Mouse (Mus musculus) testis, postnatal 14 days (tissue): ENCODE measurements around the gene Pax2.
"Not testable (repeated sequence)": the region's sequence is repeated elsewhere in the genome, so short reads cannot be mapped to it uniquely, and the experiment has no call there.

Experiments used
- DNase-seq: peaks from one replicate; pipeline ENCODE4 v3.0.0; 2021; ENCODE audit warnings: low spot score

Pax2 gene

DNA sequence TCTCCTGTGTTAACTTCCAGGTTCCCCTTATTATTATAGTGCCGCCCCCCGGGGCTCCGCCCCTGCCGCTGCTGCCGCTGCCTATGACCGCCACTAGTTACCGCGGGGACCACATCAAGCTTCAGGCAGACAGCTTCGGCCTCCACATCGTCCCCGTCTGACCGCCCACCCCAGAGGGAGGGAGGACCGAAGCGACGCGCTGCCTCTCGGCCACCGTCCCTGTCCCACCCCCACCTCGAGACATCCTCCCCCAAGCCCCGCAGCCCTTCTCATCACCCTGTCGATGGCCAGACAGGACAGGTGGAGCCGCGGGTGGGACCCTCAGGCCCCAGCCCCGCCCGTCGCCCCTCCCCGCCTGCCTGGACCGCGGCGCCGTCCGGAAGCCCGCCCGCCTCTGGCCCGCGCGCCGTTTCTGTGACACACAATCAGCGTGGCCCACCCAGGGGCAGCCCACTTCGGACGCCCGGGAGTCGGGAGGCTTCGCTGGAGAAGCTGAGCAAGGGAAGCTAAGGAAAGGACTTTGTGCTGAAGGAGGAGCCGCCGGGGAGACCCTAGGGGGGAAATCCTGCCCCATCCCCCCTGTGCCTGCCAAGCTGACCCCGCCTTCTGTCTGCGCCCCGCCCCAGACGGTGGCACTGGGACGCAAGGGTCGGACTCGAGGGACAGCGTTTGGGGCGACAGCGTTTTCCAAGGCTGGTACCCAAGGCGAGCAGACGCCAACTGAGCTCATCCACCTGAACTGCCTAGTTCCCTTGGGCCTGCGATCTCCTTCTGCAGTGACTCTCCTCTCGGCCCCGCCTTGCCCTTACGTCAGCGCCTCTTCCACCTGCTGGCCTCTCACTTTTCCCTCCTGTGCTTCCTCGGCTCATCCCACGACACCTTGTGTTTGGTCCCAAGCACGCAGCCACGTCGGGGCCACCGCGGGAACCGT, 80.4 kb downstream of the Pax2 start:
- peak; percentile 16 for DNase-seq

DNA sequence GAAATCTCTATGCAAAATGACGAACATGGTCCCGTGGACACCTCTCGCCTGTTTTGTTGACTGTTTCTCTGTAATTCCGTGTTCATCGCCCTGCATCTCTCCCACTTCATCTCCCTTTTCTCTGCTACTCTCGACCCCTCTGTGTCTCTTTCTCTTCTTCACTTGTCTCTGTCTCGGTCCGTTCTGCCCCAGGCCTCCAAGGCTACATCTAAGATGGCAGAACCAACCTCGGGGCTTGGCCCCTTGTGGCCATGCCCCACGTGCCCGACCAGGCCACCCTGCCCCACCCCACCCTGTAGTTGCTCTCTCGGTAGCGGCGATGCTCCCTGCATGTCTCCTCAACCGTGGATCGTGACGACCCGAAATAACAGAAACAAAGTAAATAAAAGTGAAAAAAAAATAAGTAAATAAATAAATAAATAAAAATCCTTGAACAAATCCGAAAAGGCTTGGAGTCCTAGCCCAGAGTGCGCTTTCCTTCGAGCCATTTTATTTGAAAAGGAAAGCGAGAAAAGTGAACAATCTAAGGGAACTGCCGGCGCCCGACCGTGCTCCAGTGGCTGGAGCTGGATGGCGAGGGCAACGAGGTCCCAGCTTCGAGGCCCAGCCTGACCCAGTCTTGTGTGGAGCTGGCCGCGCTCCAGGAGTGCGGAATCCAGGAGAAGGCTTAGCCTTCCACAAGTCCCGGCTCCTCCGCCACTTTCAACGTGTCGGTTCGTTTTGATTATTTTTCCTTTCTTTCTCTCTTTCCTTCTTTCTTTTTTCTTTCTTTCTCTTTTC, 81.8 kb downstream of the Pax2 start:
- DNase-seq: no peak

DNA sequence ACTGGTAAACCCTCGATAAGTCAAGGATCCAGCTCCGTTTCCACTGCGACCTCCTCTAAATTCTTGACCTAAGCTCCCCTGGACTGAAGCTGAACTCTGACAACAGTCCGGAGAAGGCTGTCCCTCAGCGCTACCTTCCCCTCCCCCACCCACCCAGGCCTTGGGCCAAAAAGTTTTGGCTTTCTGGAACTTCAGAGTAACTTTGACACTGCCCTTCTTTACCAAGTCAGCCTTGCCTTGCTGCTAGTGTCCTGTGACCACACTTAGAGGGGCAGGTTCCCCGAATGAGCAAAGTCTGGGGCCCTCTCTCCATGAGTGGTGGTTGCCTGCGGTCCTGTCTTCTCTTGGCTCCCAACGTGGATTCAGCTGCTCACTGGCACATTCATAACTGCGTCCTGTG, 82.5 kb downstream of the Pax2 start:
- no peak for DNase-seq

DNA sequence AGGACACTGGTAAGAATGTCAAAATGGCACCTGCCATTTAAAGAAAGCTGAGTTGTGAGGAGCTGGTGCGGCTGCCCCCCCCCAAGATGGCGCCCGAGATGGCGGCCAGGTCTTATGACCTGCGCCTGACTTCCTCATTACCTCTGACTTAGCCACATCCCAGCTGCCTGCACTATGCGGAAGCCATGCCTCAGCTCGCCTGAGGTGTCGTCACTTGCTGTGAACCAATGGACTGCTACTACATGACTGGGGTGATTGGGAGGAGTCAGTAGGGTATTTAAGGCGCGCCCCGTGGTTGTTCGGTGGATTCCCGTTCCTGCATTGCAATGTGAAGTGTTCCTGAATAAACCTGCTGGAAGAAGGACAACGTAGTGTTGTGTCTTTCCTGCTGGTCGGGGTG, 86.8 kb downstream of the Pax2 start:
- DNase-seq: not testable (repeated sequence)

DNA sequence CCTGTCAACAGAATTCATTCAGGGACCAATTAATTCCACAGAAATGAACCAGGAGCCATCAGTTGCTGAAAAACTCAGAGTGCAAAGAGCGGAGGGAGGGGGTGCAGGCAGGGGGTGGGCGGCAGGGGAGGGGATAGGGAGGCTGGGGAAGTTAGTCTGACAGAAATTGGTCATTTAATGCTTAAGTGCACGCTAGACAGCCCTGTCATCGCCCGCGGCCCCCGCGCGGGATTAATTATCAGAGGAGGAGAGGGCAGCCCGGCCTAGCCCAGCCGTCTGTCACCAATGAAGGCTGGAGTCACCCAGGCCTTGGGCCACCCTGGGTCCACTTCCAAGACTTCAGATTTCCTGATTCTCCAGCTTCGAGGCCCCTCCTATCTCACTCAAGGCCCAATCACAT, 93.6 kb downstream of the Pax2 start:
- no peak for DNase-seq

DNA sequence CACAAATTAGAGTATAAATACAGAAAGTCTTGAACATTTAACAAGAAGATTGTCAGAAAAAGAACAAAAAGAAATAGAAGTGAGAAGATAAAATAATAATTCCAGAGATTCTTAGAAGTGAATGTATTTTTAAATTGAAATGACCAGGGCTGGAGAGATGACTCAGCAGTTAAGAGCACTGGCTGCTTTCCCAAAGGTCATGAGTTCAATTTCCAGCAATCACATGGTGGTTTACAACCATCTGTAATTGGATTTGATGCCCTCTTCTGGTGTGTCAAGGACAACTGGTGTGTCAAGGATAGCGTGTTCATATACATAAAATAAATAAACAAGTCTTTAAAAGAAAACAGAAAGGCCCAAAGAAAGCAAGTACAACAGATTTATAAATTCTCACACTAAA, 102.8 kb downstream of the Pax2 start:
- DNase-seq: no peak

DNA sequence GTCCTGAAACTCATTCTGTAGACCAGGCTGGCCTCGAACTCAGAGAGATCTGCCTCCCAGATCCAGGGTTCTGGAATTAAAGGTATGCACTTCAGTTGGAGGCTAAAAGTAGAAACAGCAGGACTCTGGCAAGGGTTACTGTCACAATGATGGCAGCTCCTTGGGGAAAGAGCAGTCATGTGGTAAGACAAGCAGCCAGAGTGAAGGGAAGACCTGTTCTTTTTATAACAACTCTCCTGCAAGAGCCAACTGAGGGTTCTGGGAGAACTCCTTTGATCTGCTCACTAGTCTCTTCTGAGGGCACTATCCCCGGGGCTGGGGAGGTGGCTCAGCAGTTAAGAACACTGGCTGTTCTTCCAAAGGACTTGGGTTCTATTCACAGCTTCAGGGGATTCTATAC, 112.9 kb downstream of the Pax2 start:
- no peak for DNase-seq

DNA sequence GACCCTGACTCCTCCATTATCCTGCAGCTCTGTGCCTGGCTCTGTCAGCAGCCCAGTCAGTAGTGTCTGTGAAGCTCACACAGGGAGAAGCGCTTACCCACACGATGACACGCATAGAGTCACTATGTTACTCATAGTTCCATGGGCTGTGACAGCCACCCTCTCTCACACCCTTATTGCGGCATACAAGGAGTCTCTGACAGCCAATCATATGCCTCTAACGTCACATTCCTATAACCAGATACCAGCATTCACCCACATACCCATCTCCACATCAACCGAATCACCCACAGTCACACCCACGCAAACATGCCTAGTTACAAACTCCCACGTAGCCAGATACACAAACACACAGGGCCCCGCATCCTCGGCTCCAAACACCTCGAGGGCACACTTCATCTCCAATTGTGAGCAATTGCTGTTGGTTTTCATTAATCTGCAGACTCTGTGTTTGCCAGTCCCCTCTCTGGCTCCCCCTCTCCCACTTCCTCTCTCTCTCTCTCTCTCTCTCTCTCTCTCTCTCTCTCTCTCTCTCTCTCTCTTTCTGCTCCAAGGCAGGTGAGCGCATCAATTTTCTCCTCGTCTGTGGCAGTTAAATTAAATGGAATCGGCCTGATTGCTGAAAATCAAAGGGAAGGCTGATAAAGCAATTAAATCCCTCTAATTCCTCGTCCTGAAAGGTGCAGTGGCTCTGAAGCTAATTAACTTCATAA, 118.5 kb downstream of the Pax2 start:
- no peak for DNase-seq

DNA sequence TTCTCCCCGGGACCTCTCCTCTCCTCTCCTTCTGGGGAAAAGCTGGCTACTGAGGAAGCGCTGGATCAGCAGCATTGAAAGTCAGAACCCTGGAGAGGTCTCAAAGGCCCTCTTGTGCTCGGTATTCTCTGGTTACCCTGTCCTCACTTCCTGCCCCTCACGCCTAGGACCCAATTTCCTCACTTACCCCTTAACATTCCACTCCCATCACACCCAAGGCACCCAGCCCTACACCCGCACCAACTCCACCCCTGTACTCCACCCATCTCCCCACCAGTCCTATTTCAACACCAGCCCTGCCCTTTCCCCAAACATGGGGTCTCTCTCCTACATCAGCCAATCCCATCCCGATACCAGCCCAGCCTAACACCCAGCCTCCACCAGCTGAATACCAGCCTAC, 119.1 kb downstream of the Pax2 start:
- DNase-seq: no peak

DNA sequence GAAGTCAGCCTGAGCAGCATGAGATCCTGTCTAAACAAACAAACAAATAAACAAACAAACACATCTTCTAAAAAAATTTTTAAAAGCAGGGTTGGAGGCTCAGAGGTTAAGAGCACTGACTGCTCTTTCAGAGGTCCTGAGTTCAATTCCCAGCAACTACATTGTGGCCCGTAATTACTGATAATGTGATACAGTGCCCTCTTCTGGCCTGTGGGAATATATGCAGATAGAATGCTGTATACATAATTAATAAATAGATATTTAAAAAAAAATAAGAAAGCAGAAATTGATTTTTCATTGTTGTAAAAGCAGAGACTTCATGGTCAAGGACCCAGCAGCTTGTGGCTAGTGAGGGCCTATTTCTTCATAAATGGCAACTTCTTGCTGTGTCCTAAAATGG, 119.9 kb downstream of the Pax2 start:
- DNase-seq: no peak

DNA sequence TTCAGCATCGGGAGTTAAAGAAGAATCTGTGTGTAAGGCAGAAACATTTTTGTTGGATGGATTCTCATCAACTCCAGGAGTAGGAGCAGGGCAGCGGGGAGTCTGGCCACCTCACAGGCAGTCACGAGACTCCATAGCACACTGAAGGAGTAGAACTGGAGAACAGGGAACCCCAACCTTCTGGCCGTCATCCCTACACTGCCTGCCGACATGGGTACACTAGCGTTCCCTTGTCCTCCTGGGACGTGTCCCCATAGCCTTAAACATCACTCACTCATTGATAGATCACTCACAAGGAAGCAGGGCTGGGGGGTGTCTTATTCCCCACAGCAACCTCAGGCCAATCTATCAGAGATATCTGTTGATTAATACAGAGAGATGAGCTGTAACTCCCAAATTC, 120.7 kb downstream of the Pax2 start:
- DNase-seq: no peak

DNA sequence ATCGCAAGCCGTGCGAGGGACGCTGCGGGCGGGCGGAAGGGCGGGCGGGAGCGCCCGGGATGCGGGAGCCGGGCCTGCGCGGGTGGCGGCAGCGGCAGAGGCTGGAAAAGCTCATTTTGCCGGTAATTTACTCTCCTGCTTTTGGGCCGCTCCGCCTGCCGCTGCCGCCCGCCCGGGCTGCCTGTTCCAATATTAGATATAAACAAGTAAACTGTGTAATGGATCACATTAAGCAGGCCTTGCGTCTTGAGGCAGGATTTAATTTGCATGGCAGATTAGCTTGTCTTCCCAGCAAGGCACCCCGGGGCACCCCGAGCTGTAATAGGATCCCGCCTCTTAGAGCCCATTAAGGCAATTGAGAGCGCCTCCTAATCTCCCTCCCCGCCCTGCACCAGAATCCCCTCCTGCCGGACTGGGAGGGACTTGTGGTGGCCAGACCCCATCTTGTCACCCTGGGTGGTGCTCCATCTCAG, 126.7 kb downstream of the Pax2 start:
- DNase-seq: no peak

DNA sequence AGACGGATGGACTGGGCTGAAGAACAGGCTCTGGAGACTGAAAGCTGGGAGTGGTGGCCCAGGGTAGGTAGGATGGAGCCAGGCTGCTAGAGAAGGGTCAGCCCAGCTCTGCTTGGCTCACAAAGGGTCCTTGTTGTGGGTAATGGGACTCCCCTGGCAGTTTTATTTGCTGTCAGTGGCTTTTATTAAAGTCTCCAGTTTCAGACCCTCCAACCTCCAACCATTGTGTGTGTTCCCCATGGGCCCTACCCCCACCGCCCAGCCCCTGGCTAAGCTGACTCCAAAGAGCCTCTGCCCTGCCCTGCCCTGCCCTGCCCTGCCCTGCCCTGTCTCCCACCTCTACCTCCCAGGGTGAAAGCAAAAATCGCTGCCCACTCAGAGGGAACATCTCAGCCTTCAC, 128.5 kb downstream of the Pax2 start:
- DNase-seq: no peak

DNA sequence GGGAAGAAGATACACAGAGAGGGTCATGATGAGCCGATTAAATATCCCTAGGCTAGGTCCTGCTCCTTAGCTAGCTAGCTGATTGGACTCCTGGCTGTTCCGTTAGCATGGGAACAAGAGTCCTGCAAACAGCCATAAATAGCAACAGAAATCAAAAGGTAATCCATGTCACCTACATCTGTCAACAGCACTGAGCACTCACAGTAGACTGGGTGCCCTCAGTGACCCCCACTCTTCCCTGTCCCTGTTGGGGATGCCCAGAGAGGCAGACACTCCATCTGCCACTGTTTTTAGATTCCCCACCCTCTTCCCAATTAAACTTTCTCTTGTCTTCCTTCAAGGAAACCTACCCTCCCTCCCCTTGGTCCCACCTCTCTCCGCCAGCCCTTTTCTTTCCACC, 130.6 kb downstream of the Pax2 start:
- no peak for DNase-seq
